Mouse (Mus musculus) hindbrain, postnatal 0 days (tissue): ENCODE data around the gene Sell. TPM values are rescaled to one million over a fixed set of nuclear protein-coding genes. Genes with fewer than 3 reads are reported as not detected.

Experiments used
- ATAC-seq: fragments of 200-750 bp; cut with Nextera tagmentation; 2 replicates; pipeline ENCODE4 v1.8.0; 2017; ENCODE audit warnings: mild to moderate bottlenecking, moderate TSS enrichment, moderate library complexity
- DNase-seq: peaks from one replicate; pipeline ENCODE4 v3.0.0-alpha.2; 2015; ENCODE audit warnings: low spot score
- H3K27ac ChIP-seq: fragments of 300-500 bp; sonication (generic); 2 replicates; pipeline ENCODE4 v1.5.1; 2014; ENCODE audit warnings: mild to moderate bottlenecking
- H3K27me3 ChIP-seq: fragments of 300-500 bp; sonication (generic); 2 replicates; pipeline ENCODE4 v1.6.1; 2014; ENCODE audit warnings: low read length, mixed read lengths; ENCODE audit not compliant: insufficient read depth
- H3K36me3 ChIP-seq: fragments of 300-500 bp; sonication (generic); 2 replicates; pipeline ENCODE4 v1.6.1; 2014; ENCODE audit warnings: low read length, mixed read lengths; ENCODE audit not compliant: insufficient read depth
- H3K4me1 ChIP-seq: fragments of 300-500 bp; sonication (generic); 2 replicates; pipeline ENCODE4 v1.6.1; 2014; ENCODE audit warnings: antibody characterized with exemption, low read length, mixed read lengths; ENCODE audit not compliant: insufficient read depth
- H3K4me2 ChIP-seq: fragments of 300-500 bp; sonication (generic); 2 replicates; pipeline ENCODE4 v1.6.1; 2014; ENCODE audit warnings: low read depth, mild to moderate bottlenecking, low read length, moderate library complexity, mixed read lengths
- H3K4me3 ChIP-seq: fragments of 300-500 bp; sonication (generic); 2 replicates; pipeline ENCODE4 v1.5.1; 2014; ENCODE audit warnings: low read length
- H3K9ac ChIP-seq: fragments of 300-500 bp; sonication (generic); replicated peaks from 2 replicates; pipeline ENCODE4 v1.6.1; 2014; ENCODE audit warnings: mild to moderate bottlenecking, low read length, moderate library complexity, mixed read lengths
- H3K9me3 ChIP-seq: fragments of 300-500 bp; sonication (generic); 2 replicates; pipeline ENCODE4 v1.6.1; 2016; ENCODE audit warnings: low read length, mixed read lengths
- CTCF ChIP-seq: IDR thresholded peaks from 2 replicates; pipeline ENCODE4 v1.5.1; 2016; ENCODE audit warnings: antibody characterized with exemption, control low read depth, low read depth
- WGBS: fragments of 180-500 bp; shearing (Covaris S2); extraction: QIAGEN DNeasy Blood & Tissue Kit; methylation state at CpG from one replicate; pipeline ENCODE4 v1.1.7; 2014; 5-methylcytosine and 5-hydroxymethylcytosine counted together
- polyA plus RNA-seq: library from polyadenylated mRNA; unstranded; fragments of >200 nt; fragmentation: Nextera tagmentation; extraction: Ambion mirVana; gene quantifications from 2 replicates; pipeline ENCODE4 v1.2.1, GENCODE M21; 2015
- total RNA-seq: library from RNA; depleted of rRNA; stranded (reverse); fragments of >200 nt; gene quantifications from 2 replicates; pipeline ENCODE4 v1.2.3, GENCODE M21; 2014

Gene Sell
- total and polyA plus RNA-seq, 2 experiments from 2014 or later: 0.05 to 0.13 TPM

- no peak overlapping the region for H3K4me2 ChIP-seq
- WGBS: 89% methylated on average over 11 of the region's 11 CpGs
Measured at GRCm38 (mm10) chr1:164079091-164079490, 17.3 kb downstream of the Sell start.

GRCm38 (mm10) chr1:164083046-164083445 lies 21.3 kb downstream of the Sell start:
- H3K9ac ChIP-seq: no peak overlapping the region
- no peak for ATAC-seq
- no peaks in the 10 kb centered on the region for H3K36me3 ChIP-seq
- no peak overlapping the region for H3K4me3 ChIP-seq
- H3K4me2 ChIP-seq: no peak overlapping the region
- H3K4me1 ChIP-seq: no peaks in the 10 kb centered on the region
- TF ChIP-seq CTCF: no peak
- no peaks in the 10 kb centered on the region for H3K9me3 ChIP-seq
- DNase-seq: no peak
- WGBS: 92% methylated on average over 4 of the region's 4 CpGs
- no peaks in the 10 kb centered on the region for H3K27me3 ChIP-seq
- no peak overlapping the region for H3K27ac ChIP-seq

More at GRCm38 (mm10) chr1:164079091-164079490, 17.3 kb downstream of the Sell start:
- no peak overlapping the region for H3K27ac ChIP-seq
- H3K36me3 ChIP-seq: no peaks in the 10 kb centered on the region
- TF ChIP-seq CTCF: no peak
- no peak for DNase-seq
- no peaks in the 10 kb centered on the region for H3K9me3 ChIP-seq
- no peak overlapping the region for H3K9ac ChIP-seq
- no peaks in the 10 kb centered on the region for H3K27me3 ChIP-seq
- no peak for ATAC-seq
- H3K4me1 ChIP-seq: no peaks in the 10 kb centered on the region
- H3K4me3 ChIP-seq: no peak overlapping the region

DNA sequence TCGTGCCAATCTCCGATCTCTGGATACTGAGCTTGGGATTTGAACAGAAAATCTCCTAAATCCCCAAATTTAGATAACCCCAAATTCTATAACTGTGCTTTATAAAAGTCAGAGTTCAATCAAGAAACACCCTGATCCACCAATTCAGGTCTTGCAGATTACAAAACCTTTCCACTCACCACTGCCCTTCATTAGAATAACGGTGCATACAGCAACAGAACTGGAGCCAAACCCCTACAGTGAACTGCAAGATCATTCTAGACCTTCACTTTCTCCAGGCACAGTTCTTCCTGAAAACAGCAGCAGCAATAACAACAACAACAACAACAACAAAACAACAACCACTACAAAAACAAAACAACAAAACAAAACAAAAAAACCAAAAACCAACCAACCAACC lies 25.0 kb downstream of the Sell start:
- no peak for DNase-seq
- Histone ChIP-seq H3K4me2 (no peak overlapping the region), H3K4me1 (no peaks in the 10 kb centered on the region), H3K27me3 (no peaks in the 10 kb centered on the region), H3K4me3 (no peak overlapping the region), H3K27ac (no peak overlapping the region), H3K9ac (no peak overlapping the region), H3K36me3 (no peaks in the 10 kb centered on the region), H3K9me3 (no peaks in the 10 kb centered on the region)
- no peak for TF ChIP-seq CTCF
- 83% methylated on average over 3 of the region's 3 CpGs for WGBS
- no peak for ATAC-seq

DNA sequence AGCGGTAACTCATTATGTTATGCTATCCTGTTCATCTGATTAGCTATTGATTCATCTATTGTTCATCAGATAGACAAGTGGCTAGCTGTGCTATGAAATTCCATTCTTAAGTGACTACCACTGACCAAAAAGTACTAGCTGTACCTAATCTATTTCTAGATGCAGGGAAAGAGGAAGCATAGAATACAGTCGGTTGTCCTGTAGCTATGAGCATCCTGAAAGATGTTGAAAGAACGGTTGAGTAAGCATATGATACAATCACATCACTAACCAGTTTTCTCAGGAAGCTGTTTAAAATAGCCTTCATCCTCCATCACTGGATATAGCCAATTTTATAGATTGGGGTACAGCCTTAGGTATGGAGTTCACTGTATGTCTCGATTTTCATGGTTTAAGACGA lies 26.1 kb downstream of the Sell start:
- H3K4me2 ChIP-seq: no peak overlapping the region
- H3K36me3 ChIP-seq: no peaks in the 10 kb centered on the region
- H3K27ac ChIP-seq: no peak overlapping the region
- DNase-seq (no peak), ATAC-seq (no peak)
- no peak overlapping the region for H3K9ac ChIP-seq
- H3K9me3 ChIP-seq: no peaks in the 10 kb centered on the region
- no peak overlapping the region for H3K4me3 ChIP-seq
- no peaks in the 10 kb centered on the region for H3K27me3 ChIP-seq
- H3K4me1 ChIP-seq: no peaks in the 10 kb centered on the region
- no peak for TF ChIP-seq CTCF
- 94% methylated on average over 5 of the region's 5 CpGs for WGBS

- ATAC-seq (no peak), DNase-seq (no peak)
- Histone ChIP-seq H3K4me3 (no peak overlapping the region), H3K9me3 (no peaks in the 10 kb centered on the region), H3K4me2 (no peak overlapping the region), H3K9ac (no peak overlapping the region), H3K36me3 (no peaks in the 10 kb centered on the region), H3K27me3 (no peaks in the 10 kb centered on the region), H3K4me1 (no peaks in the 10 kb centered on the region), H3K27ac (no peak overlapping the region)
- 66% methylated on average over 6 of the region's 6 CpGs for whole genome bisulfite sequencing
- no peak for TF ChIP-seq CTCF
Measured at GRCm38 (mm10) chr1:164096780-164097179, 35.0 kb downstream of the Sell start.

DNA sequence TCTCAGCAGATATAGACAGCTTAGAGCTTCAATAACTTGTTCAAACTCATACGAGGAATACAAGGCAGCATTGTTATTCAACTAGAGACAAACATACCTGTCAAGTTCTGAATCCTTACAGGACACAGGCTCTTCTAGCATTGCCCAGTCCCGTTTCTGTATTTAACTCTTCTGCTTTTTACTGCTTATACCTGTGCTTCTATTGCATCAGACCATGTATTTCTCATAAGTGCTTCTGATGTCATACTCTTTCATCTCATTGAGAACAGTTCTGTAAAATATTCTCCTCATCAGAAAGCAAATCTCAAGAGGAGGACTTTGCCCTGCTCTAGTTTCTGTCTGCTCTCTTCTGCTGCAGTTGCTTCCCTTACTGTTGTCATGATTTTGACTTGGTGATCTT lies 36.1 kb downstream of the Sell start:
- Histone ChIP-seq H3K4me2 (no peak overlapping the region), H3K27me3 (no peaks in the 10 kb centered on the region), H3K9ac (no peak overlapping the region), H3K4me1 (no peaks in the 10 kb centered on the region), H3K4me3 (no peak overlapping the region), H3K9me3 (no peaks in the 10 kb centered on the region), H3K36me3 (no peaks in the 10 kb centered on the region), H3K27ac (no peak overlapping the region)
- TF ChIP-seq CTCF: no peak
- WGBS: 79% methylated on average over 2 of the region's 2 CpGs
- DNase-seq: no peak
- no peak for ATAC-seq

GRCm38 (mm10) chr1:164098372-164098771 lies 36.6 kb downstream of the Sell start:
- WGBS: 69% methylated on average over 2 of the region's 2 CpGs
- H3K4me3 ChIP-seq: no peak overlapping the region
- H3K36me3 ChIP-seq: no peaks in the 10 kb centered on the region
- no peaks in the 10 kb centered on the region for H3K9me3 ChIP-seq
- H3K4me2 ChIP-seq: no peak overlapping the region
- DNase-seq: no peak
- no peaks in the 10 kb centered on the region for H3K27me3 ChIP-seq
- H3K9ac ChIP-seq: no peak overlapping the region
- ATAC-seq: no peak
- no peak for TF ChIP-seq CTCF
- no peaks in the 10 kb centered on the region for H3K4me1 ChIP-seq
- no peak overlapping the region for H3K27ac ChIP-seq
